Mouse (Mus musculus) left cerebral cortex, adult 11 months (tissue): ENCODE measurements at regions not wholly inside any gene's neighbourhood (a gene's known extent, or its start where the extent isn't known, plus 50 kb on each side); places are given as distances from the start of the nearest gene placed in this dataset.

ENCODE experiments used
- DNase-seq: peaks from one replicate; pipeline ENCODE4 v3.0.0; 2022; ENCODE audit warnings: low spot score

DNA sequence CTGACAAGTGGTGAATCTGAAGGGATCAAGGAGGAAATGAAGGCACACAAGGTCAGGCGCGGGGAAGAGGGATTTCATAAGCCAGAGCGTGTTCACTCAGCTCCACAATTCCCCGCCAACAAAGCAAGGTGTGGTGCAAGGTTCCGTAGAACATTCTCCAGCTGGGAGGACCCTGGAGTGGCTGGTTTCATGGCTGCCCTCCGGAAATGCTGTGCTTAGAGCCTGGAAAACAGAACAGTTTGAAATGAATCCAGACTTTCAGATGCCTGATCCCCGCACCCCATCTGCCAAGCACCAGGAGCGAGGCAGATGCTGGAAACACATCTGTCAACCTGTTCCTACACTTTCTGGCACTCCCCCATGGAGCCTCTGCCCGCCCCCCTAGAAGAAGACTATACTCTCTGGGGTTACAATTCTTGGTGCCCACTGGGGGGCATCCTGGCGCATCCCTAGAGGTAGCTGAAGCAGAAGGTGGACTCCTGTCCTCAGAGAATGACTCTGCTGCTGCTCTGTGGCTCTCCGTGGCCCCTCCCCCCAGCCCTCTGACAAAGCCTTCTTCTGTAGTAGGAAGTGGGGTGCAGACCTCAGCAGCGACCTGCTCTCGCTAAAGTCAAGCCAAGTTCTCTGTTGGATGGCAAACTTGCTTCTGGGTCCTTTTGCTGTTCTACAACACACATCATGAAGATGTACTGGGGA, 54.5 kb upstream of the Mafb start:
- no peak for DNase-seq

DNA sequence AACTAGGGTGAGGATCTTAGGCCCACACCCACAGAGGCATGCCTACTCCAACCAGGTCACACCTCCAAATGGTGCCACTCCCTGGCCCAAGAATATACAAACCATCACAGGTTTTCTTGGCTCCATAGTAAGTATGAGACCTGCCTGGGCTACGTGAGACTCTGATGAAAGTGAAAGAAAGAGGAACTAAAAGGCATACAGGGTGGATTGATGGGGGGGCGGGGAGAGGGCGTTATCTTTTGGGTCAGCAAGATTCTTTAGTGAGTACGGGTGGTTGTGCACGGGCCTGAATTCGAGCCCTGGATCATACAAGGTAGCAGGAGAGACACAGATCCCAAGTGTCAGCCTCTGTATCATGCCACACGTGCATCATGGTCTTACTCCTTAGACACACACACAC, 57.6 kb upstream of the Mafb start:
- no peak for DNase-seq

DNA sequence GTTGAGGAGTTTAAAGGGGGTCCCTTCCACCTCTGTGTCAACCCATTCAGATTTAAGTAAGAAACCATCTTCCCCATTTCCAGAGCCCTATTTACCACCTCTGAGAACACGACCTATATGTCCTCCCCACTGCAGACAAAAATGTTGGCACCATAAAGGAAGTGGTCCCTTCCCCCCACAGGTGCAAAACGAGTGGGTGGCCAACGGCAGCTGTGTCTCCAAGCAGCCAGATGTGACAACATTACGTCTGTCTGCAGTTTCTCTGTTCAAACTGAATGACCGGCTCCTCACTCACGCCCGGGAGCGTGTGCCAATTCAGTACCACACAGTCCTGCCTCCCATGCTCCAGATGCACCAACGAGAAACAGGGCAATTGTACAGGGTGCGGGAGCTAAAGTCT, 60.6 kb upstream of the Mafb start:
- DNase-seq = no peak

DNA sequence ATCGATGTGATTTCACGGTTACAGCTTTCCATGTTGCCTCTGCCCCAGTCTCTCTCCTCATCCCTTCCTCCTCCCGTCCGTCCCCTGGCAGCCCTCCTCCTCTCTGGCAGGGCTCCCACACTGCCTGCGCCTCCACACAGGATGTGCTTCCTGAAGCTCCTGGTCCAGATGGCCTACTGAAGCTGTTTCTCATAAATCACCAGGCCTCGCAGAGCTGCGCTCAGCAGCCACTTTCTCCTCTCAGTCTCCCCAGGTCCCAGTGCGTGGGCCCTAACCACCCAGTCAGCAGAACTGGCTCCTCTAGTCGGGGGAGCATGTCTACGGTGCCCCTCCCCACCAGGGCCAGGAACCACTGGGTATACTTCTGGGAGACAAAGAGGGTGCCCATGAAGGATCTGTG, 66.4 kb upstream of the Mafb start:
- peak; percentile 50 for DNase-seq

DNA sequence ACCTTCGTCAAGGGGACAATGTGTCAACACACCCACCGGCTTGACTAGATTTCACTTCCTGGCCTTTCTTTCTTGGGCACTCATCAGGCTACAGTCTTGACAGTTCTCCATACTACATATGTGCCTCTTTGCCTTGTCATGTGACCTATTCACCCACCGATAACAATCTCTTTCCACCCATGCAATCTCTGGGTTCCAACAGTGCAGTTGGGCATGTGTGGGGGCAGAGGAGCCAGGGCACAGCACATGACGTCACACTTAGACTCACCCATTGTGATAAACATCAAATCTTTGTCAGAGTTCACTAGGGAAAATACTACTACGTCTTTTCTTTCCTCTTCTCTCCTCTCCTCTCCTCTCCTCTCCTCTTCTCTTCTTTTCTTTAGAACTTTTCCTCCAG, 67.8 kb upstream of the Mafb start:
- DNase-seq = no peak

DNA sequence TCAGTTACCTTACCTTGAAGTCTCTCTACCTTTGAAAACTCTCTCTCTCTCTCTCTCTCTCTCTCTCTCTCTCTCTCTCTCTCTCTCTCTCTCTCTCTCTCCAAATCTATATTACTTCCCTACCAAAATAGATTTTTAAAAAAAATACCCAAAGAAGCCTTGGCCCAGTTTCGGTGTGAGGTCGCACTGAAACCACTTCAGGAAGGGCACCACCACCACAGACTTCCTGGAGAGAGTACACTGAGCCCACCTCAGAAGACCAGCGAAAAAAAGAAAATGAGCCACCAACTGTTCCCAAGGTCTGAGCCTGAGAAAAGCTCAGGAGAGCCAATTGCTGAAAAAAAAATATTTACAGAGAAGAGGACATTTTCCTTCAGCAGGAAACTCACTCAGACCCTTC, 68.8 kb upstream of the Mafb start:
- DNase-seq = no peak

DNA sequence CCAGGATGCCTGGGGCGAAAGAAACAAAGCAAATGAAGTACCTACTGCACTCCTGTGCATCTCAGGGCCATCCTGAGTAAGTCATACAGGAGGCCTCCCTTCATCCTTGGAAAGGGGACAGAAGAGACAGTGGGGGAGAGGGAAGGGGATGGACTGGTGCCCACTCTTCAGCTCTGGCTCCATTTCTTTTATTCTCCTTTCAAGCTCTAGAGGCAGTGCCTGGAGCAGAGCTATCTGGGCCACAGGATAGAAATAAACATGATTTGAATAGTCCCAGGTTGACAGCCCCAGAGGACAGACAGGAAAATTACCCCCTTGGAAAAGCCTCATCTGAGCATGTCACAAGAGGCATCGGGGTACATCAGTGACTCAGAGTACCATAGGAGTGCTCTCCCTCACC, 72.2 kb upstream of the Mafb start:
- no peak for DNase-seq

DNA sequence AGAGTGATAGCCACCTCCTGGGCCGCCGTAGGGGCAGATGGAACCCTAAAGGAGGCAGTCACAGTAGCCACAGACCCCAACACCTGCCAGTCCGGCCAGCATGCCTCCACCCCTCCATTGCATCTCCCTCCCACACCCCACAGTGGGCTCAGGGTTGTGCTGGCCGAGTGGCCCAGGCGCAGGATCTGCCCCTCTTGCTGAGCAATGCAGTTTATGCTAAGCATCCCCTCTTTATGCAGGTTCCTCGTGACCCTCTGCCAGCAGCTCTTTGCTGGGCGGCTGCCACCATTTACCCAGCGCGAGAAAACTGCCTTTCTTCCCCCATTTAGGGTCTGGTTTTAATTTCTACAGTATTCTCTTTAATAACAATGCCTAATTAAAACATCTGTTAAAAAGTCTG, 73.4 kb upstream of the Mafb start:
- DNase-seq = no peak

DNA sequence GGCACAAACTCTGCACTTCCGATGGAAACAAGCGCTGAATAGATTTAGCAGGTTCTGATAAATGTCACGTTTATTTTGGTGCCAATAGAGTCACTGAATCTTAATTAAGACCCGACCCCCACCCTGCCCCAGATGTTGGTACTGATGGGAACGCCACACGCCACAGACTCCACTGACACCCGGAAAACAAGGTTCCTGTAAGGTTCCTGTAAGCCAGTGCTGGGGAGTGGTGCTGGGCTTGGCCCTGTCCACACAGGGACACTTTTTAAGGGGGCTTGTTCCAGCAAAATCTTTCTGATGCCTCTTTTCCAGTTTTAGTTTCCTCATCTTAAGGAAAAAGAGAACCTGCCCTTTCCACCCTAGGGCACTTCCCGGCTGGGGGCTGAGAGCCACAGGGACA, 84.2 kb upstream of the Mafb start:
- DNase-seq = no peak

DNA sequence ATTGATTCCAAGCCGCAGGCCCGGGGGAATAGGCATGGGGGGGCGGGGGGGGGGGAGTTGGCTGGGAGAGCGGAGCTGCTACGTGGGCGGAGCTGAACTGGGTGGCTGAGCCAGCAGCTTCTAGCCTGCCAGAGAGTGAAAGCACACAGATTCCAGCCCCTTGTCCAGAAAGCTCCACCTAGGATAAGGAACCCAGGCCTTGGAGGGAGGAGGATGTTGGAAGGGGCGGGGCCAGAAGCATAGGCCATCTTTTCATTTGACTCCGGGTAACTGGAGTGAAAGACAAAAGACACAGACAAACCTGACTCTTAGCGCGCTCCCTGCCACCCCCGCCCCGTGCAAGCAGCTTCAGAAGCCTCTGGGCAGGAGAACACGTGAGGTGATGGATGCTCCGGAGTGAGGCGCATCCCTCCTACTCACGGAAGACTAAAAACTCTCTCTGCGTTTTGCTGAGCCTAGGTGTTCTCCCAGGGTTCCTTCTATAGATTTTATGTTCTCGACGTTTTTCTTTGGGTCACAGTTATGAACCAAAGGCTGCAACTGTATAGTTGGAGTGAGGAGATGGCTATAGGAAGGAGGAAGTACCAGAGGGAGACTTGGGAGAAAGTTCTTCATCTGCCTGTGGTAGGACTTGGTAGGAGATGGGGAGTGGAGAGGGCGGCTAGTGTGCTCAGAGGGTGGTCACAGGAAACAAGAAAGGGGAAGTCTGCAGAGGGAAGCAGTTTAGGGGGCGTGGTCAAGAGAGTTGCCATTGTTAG, 84.8 kb upstream of the Mafb start:
- DNase-seq = peak; percentile 23

DNA sequence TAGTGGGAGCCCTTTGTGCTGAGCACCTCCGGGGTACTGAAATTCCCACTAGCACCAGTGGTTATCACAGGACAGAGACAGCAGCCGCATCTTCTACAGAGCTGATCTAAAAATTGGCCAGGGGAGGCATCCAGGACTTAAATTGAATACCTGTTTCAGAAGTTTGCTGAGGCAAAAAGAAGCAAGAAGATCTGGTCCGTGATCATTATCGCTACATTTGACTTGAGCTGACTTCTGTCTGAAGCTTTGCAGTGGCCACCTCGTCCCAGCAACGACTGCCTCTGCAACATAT, 85.3 kb upstream of the Mafb start:
- DNase-seq = no peak

DNA sequence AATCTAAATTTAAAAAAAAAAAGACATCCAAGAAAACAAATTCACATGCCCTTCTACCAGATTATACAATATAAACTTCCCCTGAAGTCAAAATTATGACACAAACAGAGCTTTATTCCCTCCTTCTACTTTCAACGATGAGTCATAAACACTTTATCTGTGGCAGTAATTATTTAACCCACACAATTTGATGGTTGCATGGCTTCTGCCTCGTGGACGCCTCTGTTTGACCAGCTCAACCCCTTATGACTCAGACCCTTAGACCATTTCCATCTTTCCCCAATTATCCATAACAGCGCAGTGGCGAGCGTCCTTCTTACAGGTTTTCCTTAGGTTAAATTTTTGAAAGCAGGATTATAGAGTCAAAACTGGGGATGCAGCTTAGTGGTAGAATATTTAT, 85.9 kb upstream of the Mafb start:
- DNase-seq = no peak

DNA sequence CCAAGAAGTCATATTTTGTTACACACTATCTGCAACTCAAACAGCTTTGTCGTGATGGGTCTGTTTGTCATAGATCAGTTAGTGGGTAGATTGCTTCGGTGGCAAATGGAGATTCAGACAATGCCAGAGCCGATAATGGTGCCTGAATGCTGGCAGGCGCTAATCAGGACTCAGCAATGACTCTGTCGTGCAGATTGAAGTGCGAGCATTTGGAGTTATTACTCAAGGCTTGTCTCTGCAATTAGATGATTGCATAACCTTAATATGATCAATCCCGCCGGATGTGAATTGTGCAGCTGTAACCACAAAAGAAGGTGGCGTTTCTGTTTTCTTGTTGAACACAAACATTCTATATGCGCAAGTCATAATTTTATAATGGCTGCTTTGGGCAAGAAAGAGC, 88.8 kb upstream of the Mafb start:
- DNase-seq = no peak

DNA sequence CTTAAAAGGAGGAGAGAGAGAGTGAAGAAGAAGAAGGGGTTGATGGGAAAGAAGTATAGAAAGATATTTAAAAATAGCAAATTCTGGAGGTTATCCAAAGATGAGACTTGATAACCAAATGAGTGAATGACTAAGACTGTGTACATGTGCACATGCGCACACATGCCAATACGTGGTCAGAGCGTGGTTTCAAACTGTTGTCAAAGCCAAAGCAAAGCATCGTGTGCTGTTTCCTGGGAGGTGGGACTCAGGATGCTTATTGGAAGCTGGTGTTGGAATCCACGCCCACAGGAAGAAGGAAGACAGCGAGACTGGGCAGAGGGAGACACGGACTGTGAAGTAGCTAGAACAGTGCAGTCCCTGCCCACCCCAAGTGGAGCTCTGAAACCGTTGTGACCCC, 89.8 kb upstream of the Mafb start:
- no peak for DNase-seq

DNA sequence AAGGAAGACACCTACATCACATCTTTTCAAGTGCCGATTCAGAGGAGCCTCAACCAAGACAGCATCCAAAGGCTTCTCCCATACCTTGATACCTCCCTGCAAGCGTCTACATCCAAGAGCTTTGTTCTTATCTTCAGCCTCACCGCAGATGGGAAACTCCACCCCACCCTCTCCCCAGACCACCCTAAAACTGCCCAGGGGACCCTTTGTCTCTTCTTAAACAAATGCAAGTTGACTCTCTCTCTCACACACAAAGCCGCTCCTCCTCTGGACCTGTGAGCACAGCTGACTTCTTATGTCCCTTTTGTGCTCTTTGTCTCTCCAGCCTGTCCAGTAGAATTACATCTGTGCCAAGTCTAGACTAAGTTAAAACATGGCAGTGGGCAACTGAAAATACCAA, 104.7 kb upstream of the Mafb start:
- DNase-seq = no peak

DNA sequence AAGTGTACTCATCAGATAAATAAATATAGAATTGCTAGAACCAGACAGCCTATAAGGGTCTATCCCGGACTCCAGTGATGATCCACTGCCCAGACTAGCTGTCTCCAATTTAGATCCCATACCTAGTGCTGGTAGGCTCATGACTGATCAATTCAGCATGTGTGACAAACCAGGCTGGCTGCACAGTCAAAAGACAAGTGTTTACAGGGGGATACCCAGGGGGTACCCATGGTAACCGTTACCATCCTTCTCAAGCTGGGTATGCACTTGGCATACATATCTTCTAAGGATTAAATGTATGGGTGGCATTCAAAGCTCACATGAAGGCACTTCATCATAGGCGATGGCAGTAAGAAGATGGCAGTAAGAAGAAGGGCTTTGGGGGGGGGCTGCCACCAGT, 109.3 kb upstream of the Mafb start:
- DNase-seq = no peak

DNA sequence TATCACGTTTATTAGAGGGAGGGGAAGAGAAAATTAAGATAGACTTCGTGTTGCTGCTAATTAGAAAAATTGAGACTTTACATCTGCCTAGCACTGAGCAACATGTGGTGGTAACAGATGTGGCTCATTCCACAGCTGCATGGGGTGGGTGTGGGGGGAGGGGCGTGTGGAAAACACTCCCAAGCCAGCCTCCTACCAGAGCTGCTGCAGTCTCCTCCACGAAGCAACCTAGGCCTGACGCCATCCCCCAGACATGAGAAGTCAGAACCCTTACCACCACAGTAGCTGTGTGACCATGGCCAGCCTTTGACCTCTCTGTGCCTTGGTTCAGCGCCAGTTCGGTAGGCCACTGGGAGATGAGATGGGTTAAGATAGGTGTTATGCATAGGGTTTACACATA, 112.4 kb upstream of the Mafb start:
- no peak for DNase-seq

DNA sequence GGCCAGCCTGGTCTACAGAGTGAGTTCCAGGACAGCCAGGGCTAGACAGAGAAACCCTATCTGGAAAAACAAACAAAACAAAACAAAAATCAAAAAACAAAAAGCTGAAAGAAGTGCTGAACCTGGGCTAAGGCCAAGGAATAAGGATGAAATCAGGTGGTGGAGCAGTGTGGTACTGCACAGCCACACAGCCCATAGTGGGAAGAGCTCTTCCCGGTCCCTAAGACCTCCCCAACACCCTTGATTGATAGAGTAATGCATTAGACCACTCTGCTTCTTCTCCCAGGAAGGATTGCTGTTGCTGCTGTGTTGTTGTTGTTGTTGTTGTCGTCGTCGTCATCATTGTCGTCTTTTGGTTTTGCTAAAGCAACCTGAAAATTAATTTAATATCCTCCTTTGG, 118.2 kb upstream of the Mafb start:
- DNase-seq = no peak

DNA sequence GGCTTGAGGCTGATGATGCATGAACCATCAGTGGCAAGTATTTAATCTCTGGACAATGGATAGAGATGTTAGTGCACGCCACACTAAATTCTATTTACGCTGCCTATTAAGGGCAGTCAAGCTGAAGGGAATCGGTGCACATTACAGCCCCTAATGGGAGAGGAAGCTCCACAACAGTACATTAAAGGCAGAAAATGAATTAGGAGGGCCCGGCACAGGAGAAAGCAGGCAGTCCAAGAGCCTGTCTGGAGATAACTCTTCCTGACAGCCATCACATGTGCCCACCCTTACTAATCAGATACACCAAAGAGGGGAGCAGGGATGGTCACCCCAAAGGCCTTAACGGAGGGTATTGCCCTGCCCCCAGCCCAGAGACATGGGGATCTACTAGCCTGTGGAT, 118.7 kb upstream of the Mafb start:
- no peak for DNase-seq

DNA sequence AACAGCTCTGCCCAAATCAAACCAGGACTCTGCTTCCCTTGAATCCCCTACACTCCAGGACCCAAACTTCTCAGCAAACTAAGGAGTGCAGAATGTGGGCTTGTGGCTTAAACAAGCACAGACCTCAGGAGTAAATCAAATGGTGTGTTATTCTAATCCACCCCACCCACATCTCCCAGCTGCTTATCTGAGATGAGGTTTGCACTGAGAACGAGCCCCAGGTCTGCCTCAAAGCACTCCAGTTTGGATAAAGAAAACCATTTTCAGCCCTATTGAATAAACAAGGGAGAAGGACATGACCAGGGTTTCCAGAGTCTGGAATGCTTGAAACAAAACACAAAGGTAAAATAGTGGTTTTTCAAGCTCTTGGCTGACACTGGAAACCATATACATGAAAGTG, 132.9 kb upstream of the Mafb start:
- DNase-seq = no peak

DNA sequence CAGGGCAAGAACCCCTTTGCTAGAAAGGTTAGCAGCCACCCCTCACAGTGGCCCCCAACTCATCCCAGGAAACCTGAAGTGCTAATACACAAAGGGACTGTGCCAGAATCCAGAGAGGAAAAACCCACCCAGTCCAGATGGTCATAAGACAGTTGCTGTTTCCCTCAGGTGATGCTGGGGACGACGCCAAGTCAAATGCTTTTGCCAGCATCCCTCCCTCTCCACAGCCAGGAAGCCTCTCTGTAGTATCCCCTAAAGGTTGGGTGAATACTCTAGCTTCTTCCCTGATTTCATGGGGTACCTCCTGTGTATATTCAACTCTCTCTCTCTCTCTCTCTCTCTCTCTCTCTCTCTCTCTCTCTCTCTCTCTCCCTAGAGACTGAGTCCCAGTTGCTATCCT, 136.0 kb upstream of the Mafb start:
- no peak for DNase-seq

DNA sequence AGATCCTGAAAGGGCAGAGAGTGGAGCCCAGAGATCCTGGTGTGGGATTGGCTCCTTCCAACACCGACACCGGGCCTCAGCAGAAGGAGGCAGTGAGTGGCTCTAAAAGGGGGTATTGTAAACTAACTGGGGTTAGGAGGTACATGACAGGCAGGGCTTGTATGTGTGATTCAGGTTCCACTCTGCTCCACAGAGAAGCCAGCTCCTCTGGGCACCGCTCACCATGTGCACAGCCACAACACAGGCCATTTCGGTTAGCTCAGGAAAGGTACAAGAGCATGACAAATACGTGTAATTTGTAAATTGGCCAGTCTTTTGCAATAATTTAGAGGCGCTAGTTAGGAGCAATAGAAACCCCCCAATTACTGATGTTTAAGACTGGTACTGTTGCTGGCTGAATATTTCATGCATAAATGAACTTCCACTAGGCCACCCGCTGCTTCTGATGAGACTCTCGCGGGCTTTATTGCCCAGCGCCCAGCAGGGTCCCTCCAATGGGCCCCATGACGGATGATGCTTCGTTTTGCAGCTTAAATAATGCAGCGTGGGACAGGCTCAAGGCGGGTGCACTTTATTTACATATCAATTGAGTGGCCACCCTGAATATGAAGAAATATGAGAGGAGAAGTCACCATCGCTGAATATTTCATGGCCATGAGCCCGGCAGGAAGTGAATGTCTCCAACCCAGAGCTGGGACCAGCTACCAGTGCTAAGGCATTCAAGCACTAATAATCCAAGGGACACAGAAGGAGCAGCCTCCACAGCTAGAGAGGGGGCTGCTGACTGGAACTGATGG, 136.9 kb upstream of the Mafb start:
- no peak for DNase-seq

DNA sequence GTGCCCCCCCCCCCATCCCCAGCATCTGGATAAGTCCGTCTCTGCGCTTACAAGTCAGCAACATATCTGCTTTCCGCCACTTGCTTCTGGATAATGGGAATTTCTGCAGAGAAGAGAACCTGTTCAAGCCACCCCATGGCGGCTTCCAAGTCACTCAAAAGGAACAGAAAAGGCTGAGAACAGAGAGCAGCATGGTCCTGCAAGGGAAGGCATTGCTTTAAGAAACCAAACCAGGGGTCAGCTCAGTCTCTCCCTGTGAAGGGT, 137.5 kb upstream of the Mafb start:
- no peak for DNase-seq

DNA sequence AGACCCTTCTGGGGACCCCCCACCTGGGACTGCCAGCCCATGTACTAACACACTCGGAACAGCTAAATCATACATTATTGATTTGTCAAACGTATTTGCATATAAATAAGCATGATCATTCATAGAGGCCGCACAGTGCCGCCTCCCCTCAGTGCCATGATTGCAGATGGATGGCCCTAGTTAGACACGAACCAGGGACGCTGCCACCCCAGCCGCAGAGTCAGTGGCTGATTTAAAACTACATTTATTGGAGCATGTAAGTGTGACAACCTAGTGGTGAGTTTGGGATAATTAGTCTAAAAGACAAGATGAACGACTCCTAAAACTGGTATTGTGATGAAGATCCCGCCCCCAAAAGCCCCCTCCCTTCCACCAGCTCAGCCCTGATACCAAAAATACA, 138.3 kb upstream of the Top1 start:
- no peak for DNase-seq
